Mouse (Mus musculus): ENCODE results near the gene A630095N17Rik.
"Not testable (repeated sequence)": the region's sequence is repeated elsewhere in the genome, so short reads cannot be mapped to it uniquely, and the experiment has no call there.

The A630095N17Rik gene

DNA sequence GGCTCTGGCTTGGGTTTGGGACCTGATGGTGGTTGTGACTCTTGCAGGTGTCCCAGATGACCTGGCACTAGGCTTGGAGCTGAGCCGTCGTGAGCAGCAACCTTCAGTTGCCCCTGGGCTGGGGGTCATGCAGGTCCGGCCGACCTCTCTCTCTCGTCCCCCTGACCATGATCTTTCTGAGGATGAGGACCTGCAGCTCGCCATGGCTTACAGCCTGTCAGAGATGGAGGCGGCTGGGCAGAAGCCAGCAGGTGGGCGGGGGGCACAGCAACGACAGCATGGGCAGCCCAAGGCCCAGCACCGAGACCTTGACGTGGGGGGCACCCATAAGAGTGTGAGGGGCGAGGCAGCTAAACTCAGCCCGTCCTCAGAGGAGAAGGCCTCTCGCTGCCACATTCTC is 11.5 kb upstream of the A630095N17Rik start:
- no peak for DNase-seq (ENCODE audit: low spot score in 2 of 2)

DNA sequence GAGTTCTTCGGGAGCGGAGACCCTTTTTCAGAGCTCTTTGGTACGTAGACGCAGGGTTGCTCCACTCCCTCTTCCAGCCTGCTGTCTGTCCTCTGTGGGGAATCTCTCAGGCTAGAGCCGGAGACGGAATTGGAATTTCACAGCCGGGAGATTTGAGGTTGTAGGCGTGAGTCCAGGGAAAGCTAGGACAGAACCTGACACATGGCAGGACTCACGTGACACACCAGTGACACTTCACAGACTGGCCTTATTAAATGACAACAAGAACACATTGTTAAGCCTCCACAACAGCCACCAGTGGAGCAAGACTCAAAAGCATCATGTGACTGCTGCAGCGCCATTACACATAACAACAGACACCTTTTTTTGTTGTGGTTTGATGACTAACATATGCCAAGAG is 7.7 kb upstream of the A630095N17Rik start:
- DNase-seq (ENCODE audit: low spot score in 2 of 2): no peak

DNA sequence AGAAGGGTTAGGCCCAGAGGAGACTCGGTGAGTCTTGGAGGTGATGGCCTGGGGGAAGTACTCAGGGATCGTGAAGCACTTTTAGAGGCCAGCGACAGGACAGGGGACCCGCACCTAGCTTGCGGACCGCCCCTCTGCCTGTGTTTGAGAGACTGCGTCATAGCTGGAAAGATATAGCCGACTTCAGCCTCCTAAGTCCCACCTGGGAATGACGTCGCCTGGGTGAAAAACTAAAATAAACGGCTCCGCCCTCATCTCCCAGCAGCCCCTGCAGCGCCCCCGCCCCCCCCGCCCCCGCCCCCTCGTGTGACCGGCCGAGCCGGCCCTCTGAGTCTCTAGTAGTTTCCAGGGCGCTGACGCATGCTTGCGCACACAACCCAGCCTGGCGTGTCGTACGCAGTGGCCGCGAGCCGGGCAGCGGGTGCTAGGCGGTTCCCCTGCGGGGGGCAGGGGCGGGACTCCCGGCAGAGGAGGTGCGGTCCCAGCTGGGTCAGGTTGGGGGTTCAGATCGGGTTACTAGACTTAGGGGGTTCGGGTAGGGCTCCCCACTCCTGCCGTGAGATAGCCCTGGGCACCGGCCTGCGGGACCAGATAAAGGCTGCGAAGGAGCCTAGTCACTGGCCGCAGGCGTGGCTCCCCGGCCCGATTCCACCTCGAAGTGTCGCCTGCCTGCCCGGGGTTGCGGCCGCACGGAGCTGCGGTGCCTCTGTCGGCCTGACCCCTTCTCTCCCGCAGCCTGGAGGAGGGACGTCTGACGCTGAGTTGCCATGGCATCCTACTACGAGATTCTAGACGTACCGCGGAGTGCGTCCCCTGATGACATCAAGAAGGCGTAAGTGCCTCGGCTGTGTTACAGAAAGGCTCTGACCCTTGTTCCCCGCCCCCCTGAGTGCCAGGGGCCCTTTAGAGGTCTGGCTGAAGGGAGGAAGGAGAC is 4.5 kb upstream of the A630095N17Rik start, which contains the start of gene Dnajb2:
Gene Dnajb2, plus strand, starts transcription at position 290 of the 934 bp plus-strand sequence.
- DNase-seq (ENCODE audit: low spot score in 2 of 2): peak; percentile 91 to 92

DNA sequence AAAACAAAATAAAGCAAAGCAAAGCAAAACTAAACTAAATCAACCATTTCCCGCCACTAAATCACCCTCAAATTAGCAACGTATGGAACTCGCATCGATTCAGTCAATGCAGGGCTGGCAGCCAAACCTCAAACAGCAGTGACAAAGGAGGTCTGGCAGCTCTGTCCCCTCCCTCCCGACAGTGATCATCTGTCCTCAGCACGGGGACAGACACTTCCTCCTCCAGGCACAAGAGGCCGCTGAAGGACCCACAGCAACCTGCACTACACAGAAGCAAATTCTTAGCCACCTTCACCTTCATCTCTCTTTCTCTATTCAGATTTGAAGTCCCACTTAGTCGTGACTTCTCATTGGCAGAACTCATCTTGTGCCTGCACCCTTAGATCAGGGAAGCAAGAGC is 2.7 kb upstream of the A630095N17Rik start:
- DNase-seq (ENCODE audit: low spot score in 2 of 2): peak; percentile 75 to 79

DNA sequence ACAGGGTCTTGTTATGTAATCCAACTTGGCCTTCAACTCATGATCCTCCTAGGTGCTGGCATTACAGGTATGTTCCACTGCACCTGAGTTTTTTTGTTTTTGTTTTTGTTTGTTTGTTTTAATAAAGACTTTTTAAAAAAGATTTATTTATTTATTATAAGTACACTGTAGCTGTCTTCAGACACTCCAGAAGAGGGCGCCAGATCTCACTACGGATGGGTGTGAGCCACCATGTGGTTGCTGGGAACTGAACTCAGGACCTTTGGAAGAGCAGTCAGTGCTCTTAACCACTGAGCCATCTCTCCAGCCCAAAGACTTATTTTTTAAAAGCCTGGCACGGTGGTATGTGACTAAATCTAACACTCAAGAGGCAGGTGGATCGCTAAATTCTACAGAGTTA is 587 bp upstream of the A630095N17Rik start:
- DNase-seq (ENCODE audit: low spot score in 2 of 2): not testable (repeated sequence)

DNA sequence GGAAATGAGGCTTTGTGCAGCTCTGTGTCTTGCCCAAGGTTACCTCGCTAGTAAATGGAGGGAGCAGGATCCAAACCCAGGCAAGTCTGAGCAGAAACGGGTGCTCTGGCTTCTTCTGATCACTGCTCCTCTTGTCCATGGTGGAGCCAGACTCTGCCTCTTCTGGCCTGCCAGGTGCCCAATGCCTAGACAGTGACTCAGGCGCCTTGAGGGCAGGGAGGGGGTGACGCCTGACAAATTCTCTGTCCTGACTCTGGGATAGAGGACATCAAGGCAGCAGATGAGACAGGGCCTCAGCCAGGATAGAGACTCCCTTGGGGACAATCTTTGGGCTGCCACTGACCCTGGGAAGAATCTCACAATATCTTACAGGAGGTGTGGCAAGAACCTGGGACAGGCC is 678 bp downstream of the A630095N17Rik start:
- DNase-seq (ENCODE audit: low spot score in 2 of 2): no peak

DNA sequence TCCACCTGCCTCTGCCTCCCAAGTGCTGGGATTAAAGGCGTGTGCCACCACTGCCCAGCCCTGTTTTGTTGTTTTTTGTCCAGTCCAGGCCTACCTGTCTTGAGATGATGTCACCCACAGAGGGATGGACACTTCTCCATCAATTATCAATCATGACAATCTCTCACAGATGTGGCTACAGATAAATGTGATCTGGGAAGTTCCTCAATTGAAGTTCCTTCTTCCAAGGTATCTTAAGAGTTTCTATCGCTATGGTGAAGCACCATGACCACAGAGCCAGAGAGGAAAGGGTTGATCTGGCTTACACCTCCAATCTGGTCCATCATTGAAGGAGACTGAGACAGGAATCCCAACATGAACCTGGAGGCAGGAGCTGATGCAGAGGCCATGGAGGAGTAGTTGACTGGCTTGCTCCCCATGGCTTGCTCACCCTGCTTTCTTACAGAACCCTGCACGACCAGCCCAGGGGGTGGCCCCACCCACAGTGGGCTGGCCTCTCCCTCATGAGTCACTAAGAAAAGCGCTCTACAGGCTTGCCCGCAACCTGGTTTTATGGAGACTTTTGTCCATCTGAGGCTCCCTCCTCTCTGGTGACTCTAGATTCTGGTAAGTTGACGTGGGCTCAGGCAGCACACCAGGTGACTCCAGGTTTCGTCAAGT is 1.4 kb downstream of the A630095N17Rik start:
- no peak for DNase-seq (ENCODE audit: low spot score in 2 of 2)

DNA sequence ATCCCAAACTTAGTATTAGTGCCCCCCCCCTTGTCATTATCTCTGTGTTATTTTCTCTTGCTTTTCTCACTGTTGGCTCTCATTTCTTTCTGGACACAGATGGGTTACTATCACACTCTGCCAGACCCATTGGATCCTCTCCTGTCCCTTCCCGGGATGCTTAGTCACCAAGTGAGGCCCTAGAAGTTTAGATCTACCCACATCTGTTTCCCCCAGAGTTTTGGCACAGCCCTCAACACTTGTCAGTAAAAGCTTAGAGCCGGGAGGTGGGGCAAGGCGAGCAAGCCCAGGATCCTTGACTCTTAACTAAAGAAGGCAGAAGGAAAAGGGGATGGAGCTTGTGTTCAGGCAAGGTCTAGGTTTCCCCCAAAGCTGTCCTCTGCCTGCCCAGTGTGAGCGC is 2.7 kb downstream of the A630095N17Rik start:
- DNase-seq (ENCODE audit: low spot score in 2 of 2): no peak

DNA sequence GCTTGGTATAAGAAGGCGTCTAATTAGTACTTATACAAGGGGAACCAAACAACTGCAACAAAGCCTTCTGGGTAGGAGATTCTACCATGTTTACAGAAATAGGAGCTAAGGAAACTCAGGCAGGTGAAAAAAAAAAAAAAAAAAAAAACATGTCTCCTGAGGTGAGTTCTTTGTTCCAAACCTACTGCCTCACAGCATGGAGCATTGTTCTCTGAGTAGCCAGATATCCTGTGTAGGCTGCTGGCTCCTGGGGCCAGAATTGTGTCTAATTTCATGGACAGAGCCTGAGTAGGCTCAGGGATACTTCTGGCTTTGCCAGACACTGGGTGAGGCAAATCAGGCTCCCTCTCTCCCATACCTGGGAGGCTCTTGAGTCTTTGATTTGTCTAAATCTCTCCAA is 4.2 kb downstream of the A630095N17Rik start:
- DNase-seq (ENCODE audit: low spot score in 2 of 2): no peak

DNA sequence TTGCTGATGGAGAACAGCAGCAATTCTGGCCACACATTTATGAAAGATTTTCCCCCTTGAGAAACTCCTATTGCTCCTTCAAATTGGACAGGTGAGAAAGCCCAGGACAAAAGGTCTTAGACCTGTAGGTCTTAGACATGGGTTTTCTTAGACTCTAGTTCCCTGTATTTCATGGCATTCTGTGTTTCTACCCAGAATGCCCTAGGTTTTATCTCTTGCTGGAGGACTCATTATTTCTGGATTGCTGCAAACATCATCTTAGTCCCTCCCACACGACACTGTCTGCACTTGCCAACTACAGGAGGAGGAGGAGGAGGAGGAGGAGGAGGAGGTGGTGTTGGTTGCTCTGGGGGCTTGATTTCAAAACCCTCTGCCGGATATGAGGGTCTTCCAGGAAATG is 5.8 kb downstream of the A630095N17Rik start:
- no peak for DNase-seq (ENCODE audit: low spot score in 2 of 2)

DNA sequence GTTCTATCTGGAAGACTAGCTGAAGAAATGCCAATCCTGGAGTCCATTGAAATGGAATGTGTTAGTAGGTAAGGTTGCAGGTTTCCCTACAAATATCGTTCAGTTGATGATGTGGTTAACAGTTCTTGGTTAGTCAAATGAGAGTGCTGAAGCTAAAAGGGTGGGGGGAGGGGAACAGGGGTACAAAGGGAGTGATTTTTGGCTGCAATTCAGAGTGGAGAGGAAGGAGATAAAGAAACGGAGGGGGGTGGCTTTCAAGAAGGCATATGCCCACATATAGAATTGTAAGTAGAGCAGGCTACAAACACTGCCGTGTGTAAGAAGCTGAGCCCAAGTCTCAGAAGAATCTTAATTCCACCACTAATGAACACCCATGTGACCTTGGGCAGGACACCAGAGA is 6.4 kb downstream of the A630095N17Rik start:
- no peak for DNase-seq (ENCODE audit: low spot score in 2 of 2)

DNA sequence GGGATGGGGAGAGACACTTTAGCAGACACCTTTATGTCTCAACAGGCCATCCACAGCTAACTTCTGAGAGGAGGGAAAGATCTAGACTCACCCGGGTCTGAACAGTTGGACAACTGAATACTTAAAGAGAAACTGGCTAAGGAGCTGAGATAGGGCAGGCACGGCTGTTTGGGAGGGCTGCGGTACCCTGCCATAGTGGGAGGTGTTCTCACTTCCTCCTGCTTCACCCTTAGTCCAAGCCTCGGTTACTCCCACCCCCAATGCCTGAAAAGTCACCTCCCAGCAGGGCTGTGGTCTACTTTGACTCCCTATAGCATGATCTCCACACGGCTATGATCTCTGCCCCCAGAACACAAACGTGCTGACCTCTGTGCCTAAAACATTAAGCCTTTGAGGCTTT is 8.4 kb downstream of the A630095N17Rik start:
- no peak for DNase-seq (ENCODE audit: low spot score in 2 of 2)

DNA sequence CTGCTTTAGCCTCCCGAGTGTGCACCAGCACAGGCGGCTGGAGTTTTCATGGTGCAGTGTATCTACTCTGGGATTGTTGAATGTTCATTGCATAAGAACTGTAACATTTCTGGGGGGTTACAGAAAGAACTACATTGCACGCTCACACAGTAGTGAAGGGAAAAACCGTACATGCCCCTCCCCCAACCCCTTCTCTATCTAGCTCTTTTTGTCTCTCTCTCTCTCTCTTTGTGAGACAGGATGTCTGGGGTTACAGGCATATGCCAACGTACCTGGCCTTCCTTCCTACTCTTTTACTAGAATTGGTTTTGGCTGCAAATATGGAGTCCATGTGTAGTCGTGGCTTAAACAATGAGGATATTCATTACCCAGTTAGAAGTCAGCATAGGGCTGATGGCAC is 9.0 kb downstream of the A630095N17Rik start:
- no peak for DNase-seq (ENCODE audit: low spot score in 2 of 2)

DNA sequence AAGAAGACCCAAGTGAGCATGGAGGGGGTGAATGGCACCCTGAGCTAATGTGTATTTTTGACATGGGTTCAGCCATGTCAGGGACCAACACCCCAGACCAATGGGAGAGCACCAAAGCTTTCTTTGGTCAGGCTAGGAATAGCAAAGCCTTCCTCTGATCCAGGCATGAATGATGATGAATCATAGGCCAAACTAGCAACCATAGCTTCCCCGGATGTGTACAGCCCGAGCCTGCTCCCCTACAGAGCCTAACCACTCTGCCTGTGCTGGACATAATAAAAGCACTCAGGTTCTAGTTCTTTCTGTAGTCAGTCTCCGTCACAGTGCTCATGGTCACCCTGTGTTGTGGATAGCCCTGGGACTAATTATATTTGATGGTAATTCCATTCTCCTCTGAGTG is 10.4 kb downstream of the A630095N17Rik start:
- DNase-seq (ENCODE audit: low spot score in 2 of 2): no peak

DNA sequence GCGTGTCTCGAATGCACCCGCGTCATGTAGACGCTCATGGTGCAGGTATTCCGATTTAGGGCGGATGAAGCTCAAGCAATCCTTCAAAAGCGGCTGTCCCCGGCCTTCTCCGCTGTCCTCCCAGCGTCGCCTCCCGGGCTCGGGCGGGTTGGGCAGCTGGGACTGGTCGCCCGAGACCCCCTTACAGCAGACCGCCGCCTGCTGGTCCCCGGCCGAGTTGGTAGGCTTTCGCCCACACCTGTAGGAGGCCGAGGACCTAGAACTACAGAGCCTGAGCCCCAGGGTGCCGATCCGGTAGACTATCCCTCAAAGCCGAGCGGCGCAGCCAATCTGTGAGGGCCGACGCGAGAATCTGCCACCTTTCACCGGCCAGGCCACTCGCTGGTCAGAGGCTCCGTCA is 12.4 kb downstream of the A630095N17Rik start, which contains the start of gene Tuba4a:
Gene Tuba4a, minus strand, starts transcription at position 335 of the 400 bp plus-strand sequence.
- DNase-seq (ENCODE audit: low spot score in 2 of 2): no peak

DNA sequence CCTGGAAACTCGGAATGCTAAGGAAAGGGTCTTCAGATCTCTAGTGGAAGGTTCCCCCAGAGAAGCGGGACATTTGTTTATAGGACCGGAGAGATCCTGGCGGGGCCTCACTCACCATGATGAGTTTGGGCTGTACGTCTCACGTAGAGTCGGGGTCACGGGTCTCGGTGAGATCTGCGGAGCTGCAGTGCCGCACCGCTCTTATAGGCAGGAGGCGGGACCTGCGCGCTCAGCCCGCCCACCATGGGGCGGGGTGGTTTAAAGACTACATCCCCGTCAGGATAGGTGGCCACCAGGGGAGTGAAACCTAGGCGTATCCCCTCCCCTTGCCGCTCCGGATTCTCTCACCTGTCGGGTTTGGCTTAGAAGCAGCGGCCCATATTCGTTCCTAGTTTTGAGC is 12.8 kb downstream of the A630095N17Rik start:
- DNase-seq (ENCODE audit: low spot score in 2 of 2): peak; percentile 92 to 96

DNA sequence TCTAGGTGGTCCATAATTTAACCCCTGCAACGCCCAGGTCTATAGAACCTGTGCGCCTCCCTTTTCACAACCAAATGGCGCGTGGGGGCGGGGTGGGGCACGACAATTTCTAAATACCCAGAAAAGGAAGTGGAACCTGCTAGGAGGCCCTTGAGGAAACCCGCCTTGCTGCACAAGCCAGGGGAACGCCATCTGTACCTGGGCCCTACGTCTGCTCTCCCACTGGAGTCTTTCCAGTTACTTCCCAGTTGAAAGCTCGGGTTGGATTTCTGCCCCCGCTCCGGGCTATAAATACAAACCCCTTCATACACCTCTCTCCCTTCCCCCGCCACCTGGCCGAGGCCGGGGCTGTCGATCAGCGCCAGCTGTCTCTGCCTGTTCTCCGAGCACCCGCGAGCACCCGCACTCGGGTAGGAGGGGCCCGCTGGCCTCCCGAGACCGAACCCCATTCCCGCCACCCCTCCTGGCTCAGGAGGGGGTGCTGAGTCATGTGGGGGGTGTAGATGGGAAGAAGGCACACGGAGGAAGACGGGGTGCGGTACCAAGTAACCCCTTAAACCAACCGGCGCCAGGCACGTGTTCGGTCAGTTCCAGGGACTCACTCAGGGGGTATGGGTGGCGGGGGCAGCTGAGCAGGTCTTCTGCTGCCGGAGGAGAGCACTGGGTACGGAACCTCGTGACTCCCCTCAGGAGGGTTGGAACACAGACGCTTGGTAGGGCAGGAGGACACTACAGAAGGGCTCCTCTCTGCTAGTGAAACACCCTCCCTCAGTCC is 13.5 kb downstream of the A630095N17Rik start:
- DNase-seq (ENCODE audit: low spot score in 2 of 2): peak; percentile 36 to 67

DNA sequence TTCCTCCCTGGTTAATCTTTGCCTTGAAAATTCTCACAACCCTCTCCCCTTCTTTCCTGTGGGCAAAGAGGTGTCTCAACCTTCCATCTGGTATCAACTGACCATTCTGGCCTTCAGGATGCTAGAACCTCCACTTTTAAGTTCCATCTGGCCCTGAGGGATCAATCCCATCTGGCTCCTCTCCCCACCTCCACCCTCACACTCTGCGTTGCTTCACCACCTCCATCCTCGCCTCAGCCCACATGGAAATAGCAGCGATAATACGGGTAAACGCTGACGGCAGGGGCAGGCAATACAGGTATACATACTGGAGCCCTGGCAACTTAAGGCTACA is 14.0 kb downstream of the A630095N17Rik start:
- no peak for DNase-seq (ENCODE audit: low spot score in 2 of 2)

DNA sequence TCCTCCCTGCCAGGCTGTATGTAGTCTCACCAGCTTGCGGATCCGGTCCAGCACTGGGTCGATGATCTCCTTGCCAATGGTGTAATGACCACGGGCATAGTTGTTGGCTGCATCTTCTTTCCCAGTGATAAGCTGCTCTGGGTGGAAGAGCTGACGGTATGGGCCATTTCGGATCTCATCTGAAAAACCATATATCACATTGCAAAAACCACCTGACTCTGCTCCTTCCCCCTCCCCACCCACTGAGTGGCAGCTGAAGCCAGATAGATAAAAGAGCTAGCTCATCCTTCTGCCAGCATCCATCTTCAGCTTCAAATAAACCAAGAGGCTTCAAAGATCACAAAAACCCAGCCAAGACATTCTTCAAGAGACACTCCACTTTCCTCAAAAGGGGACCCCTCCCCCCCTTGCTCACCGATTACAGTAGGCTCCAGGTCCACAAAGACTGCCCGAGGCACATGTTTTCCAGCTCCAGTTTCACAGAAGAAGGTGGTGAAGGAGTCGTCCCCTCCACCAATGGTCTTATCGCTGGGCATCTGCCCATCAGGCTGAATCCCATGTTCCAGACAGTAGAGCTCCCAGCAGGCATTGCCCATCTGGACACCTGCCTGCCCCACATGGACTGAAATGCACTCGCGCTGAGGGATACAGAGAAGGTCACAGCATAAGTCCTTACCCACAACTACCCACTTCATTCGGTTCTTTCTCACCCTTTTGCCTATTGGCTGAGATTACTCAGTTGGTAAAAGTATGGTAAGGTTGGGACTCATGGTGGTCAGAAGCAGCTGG is 14.9 kb downstream of the A630095N17Rik start:
- no peak for DNase-seq (ENCODE audit: low spot score in 2 of 2)

DNA sequence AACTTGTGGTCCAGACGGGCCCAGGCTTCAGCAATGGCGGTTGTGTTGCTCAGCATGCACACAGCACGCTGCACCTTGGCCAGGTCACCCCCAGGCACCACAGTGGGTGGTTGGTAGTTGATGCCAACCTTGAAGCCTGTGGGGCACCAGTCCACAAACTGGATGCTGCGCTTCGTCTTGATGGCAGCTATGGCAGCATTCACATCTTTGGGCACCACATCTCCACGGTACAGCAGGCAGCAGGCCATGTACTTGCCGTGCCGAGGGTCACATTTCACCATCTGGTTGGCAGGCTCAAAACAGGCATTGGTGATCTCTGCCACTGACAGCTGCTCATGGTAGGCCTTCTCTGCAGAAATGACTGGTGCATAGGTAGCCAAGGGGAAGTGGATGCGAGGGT is 16.1 kb downstream of the A630095N17Rik start:
- no peak for DNase-seq (ENCODE audit: low spot score in 2 of 2)

DNA sequence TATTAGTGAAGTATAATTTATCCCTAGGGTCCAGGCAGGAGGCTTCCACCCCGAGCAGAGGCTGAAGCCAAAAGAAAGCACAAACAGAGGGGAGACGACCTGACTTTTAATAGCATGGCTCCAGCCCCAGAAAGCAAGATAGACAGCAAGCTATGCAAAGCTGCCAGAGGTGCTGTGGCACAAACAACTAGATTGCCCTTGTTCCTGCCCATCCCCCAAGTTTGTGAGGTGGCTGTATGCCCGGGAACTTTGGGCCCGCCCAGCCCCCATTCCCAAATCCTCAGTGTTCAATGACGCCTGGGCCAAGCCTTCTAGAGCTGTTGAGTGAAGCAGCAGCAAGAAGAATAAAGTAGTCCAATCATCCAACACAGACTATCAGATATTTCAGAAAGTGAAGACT is 17.0 kb downstream of the A630095N17Rik start:
- DNase-seq (ENCODE audit: low spot score in 2 of 2): no peak
